Mouse (Mus musculus) midbrain, embryonic 14.5 days (tissue): ENCODE measurements around the gene Gm7544. TPM values are rescaled to one million over a fixed set of nuclear protein-coding genes. Genes with fewer than 3 reads are reported as not detected.

Experiments
- polyA plus RNA-seq: library from polyadenylated mRNA; unstranded; fragments of >200 nt; fragmentation: Nextera tagmentation; extraction: Ambion mirVana; gene quantifications from 2 replicates; pipeline ENCODE4 v1.2.1, GENCODE M21; 2014

Gm7544 gene
- polyA plus RNA-seq, 1 experiment from 2014 or later, result not detected

Other genes starting within 250 kb of the Gm7544 start
- 449 and 463 TPM in 2 replicates for gene Mff, start 231.1 kb downstream of the Gm7544 start, polyA plus RNA-seq
- 0.38 TPM in 1 of 2 replicates, not detected in the other for gene Tm4sf20, start 187.6 kb downstream of the Gm7544 start, polyA plus RNA-seq
- gene Gm47791, start 184.8 kb downstream of the Gm7544 start, polyA plus RNA-seq, result not detected in 2 replicates
- 32.4 and 43.7 TPM in 2 replicates for gene Agfg1, start 116.5 kb downstream of the Gm7544 start, polyA plus RNA-seq
- gene A030005L19Rik, start 42.7 kb downstream of the Gm7544 start, polyA plus RNA-seq, result 0.46 and 0.66 TPM in 2 replicates
- gene A030014E15Rik, start 31.1 kb downstream of the Gm7544 start, polyA plus RNA-seq, result not detected in 2 replicates
- gene Gm6217, start 24.6 kb downstream of the Gm7544 start, polyA plus RNA-seq, result not detected in 2 replicates
- gene A030003K21Rik, start 12.6 kb downstream of the Gm7544 start, polyA plus RNA-seq, result not detected in 2 replicates
- not detected in 2 replicates for gene Gm47955, start 4.3 kb upstream of the Gm7544 start, polyA plus RNA-seq
- not detected in 2 replicates for gene Gm47959, start 44.5 kb upstream of the Gm7544 start, polyA plus RNA-seq
- gene Slc19a3, start 82.4 kb upstream of the Gm7544 start, polyA plus RNA-seq, result 0.15 and 0.79 TPM in 2 replicates
- gene Krtap28-10, start 86.5 kb upstream of the Gm7544 start, polyA plus RNA-seq, result not detected in 2 replicates
- not detected in 2 replicates for gene Gm47969, start 88.9 kb upstream of the Gm7544 start, polyA plus RNA-seq
- gene A030005K14Rik, start 103.4 kb upstream of the Gm7544 start, polyA plus RNA-seq, result not detected in 2 replicates
- not detected in 2 replicates for gene Krtap28-13, start 104.9 kb upstream of the Gm7544 start, polyA plus RNA-seq
- gene Ccl20, start 160.8 kb upstream of the Gm7544 start, polyA plus RNA-seq, result not detected in 2 replicates
- gene Daw1, start 203.7 kb upstream of the Gm7544 start, polyA plus RNA-seq, result 0.80 and 1.00 TPM in 2 replicates